Mouse (Mus musculus) stomach, embryonic 14.5 days (tissue): ENCODE data around the gene Hist1h3a. TPM values are rescaled to one million over a fixed set of nuclear protein-coding genes. Genes with fewer than 3 reads are reported as not detected.
A peak's percentile ranks its signal among the peaks of the same experiment; 100 is the strongest.
"Not testable (repeated sequence)": the region's sequence is repeated elsewhere in the genome, so short reads cannot be mapped to it uniquely, and the experiment has no call there.

Experiments used
- ATAC-seq: fragments of 200-750 bp; cut with Nextera tagmentation; 2 replicates; pipeline ENCODE4 v1.8.0; 2017; ENCODE audit warnings: low read depth, moderate TSS enrichment; ENCODE audit not compliant: insufficient number of reproducible peaks, insufficient read depth, low FRiP score
- H3K27ac ChIP-seq: fragments of 300-500 bp; sonication (generic); 2 replicates; pipeline ENCODE4 v1.5.1; 2014; ENCODE audit warnings: mild to moderate bottlenecking, low read length, moderate library complexity, mixed read lengths
- H3K27me3 ChIP-seq: fragments of 300-500 bp; sonication (generic); 2 replicates; pipeline ENCODE4 v1.6.1; 2014; ENCODE audit warnings: low read length, control low read depth, mixed read lengths; ENCODE audit not compliant: control insufficient read depth, insufficient read depth
- H3K36me3 ChIP-seq: fragments of 300-500 bp; sonication (generic); 2 replicates; pipeline ENCODE4 v1.6.1; 2014; ENCODE audit warnings: mild to moderate bottlenecking, control low read depth, low read length, moderate library complexity, mixed read lengths; ENCODE audit not compliant: control insufficient read depth, insufficient read depth
- H3K4me1 ChIP-seq: fragments of 300-500 bp; sonication (generic); 2 replicates; pipeline ENCODE4 v1.6.1; 2014; ENCODE audit warnings: low read length, control low read depth, mixed read lengths; ENCODE audit not compliant: control insufficient read depth, insufficient read depth
- H3K4me2 ChIP-seq: fragments of 300-500 bp; sonication (generic); replicated peaks from 2 replicates; pipeline ENCODE4 v1.6.1; 2014; ENCODE audit warnings: low read depth, low read length, control low read depth
- H3K4me3 ChIP-seq: fragments of 300-500 bp; sonication (generic); 2 replicates; pipeline ENCODE4 v1.5.1; 2014; ENCODE audit warnings: low read depth, low read length, control low read depth
- H3K9ac ChIP-seq: fragments of 300-500 bp; sonication (generic); replicated peaks from 2 replicates; pipeline ENCODE4 v1.6.1; 2014; ENCODE audit warnings: low read depth, mild to moderate bottlenecking, control low read depth, low read length, moderate library complexity, mixed read lengths
- H3K9me3 ChIP-seq: fragments of 300-500 bp; sonication (generic); 2 replicates; pipeline ENCODE4 v1.6.1; 2016; ENCODE audit warnings: low read depth, low read length, control low read depth; ENCODE audit not compliant: control insufficient read depth
- WGBS: fragments of 180-500 bp; shearing (Covaris S2); extraction: QIAGEN DNeasy Blood & Tissue Kit; methylation state at CpG from one replicate; pipeline ENCODE4 v1.1.7; 2014; 5-methylcytosine and 5-hydroxymethylcytosine counted together
- polyA plus RNA-seq: library from polyadenylated mRNA; unstranded; fragments of >200 nt; fragmentation: Nextera tagmentation; extraction: Ambion mirVana; gene quantifications from 2 replicates; pipeline ENCODE4 v1.2.1, GENCODE M21; 2014

Gene Hist1h3a
- polyA plus RNA-seq, 1 experiment from 2014 or later = 6.5 TPM

DNA sequence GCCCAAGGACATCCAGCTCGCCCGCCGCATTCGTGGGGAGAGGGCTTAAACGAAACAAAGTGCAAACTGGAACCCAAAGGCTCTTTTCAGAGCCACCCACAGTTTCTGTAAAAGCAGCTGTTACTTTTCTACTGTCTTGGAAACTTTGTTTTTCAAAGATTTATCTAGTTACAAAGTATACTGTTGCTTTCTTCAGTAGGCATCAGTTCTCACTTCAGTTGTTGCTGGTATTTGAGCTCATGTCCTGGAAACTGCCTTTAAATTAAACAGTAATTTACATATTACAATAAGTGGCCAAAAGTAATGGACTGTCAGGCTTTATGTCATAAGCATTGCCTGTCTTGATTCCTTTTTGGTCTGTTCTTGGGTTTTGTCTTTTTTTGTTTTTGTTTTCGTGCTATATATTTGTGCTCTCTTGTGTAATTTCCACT, 9.4 kb downstream of the Hist1h3a start:
- Histone ChIP-seq H3K9me3 (no peaks in the 10 kb centered on the region), H3K27me3 (no peaks in the 10 kb centered on the region), H3K4me2 (peak overlapping the region; percentile 40), H3K4me3 (peak overlapping the region; percentile 37), H3K36me3 (no peaks in the 10 kb centered on the region), H3K4me1 (peaks cover 18% of the 10 kb centered on the region), H3K27ac (peak overlapping the region; percentile 79; the same call in 1 of the 2 replicates), H3K9ac (peak overlapping the region; percentile 34)
- ATAC-seq = no peak
- WGBS = 2% methylated on average over 6 of the region's 6 CpGs

GRCm38 (mm10) chr13:23752067-23752741, 10.0 kb downstream of the Hist1h3a start, which contains the start of gene Hist1h3b:
Gene Hist1h3b (plus strand): TSS chr13:23752267.
- not testable (repeated sequence) for H3K9me3 ChIP-seq, H3K36me3 ChIP-seq, H3K27me3 ChIP-seq
- Histone ChIP-seq H3K9ac (peak within 1 kb of the TSS; percentile 45), H3K4me2 (peak within 1 kb of the TSS; percentile 53), H3K4me3 (peak within 1 kb of the TSS; percentile 37), H3K4me1 (peaks cover 18% of the 10 kb centered on the region), H3K27ac (peak within 1 kb of the TSS; percentile 96)
- peak; percentile 89 for ATAC-seq
- under 1% methylated on average over 18 of the region's 47 CpGs for WGBS

DNA sequence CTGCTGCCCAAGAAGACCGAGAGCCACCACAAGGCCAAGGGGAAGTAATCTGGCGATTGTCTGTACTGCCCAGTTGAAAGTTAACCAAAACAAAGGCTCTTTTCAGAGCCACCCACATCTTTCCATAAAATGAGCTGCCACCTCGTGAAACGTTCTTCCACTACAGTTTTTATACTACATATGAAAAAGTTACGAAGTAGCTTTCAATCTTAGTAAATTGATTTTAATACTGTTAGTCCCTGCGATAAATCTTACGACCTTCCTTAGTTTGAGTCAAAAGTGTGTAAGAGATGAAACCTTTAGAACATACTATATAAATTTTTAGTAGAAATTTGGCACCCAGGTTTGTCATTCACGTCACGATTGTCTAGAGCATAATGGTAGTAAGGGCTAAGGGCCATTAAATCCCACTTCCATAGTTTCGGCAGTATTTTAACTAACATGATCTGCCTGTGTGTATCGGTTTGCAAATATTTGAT, 10.7 kb downstream of the Hist1h3a start:
- H3K4me1 ChIP-seq = peaks cover 18% of the 10 kb centered on the region
- H3K36me3 ChIP-seq = no peaks in the 10 kb centered on the region
- no peaks in the 10 kb centered on the region for H3K9me3 ChIP-seq
- H3K4me3 ChIP-seq = peak overlapping the region; percentile 37
- no peaks in the 10 kb centered on the region for H3K27me3 ChIP-seq
- 2% methylated on average over 11 of the region's 11 CpGs for WGBS
- peak overlapping the region; percentile 53 for H3K4me2 ChIP-seq
- H3K27ac ChIP-seq = peak overlapping the region; percentile 96
- H3K9ac ChIP-seq = peak overlapping the region; percentile 45
- ATAC-seq = no peak

DNA sequence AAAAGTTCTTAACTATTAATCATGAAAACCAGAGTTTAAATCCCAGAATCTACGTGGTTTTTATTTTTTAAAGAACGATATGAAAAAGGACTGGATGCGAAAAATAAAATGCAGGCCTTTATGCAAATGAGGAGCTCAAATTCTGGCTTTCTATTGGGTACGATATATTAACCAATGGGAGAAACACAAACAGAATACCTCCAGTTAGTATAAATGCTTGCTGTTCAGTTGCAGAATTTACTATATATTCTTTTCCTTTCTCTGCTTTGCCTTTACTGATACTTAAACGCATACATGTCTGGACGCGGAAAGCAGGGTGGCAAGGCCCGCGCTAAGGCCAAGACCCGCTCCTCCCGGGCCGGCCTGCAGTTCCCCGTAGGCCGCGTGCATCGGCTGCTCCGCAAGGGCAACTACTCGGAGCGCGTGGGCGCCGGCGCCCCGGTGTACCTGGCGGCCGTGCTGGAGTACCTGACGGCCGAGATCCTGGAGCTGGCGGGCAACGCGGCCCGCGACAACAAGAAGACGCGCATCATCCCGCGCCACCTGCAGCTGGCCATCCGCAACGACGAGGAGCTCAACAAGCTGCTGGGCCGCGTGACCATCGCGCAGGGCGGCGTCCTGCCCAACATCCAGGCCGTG, 11.2 kb downstream of the Hist1h3a start, which contains the start of gene Hist1h2ab:
Hist1h2ab (plus strand) TSS at position 288 of the 639 bp plus-strand sequence.
- H3K4me1 ChIP-seq = peaks cover 18% of the 10 kb centered on the region
- peak within 1 kb of the TSS; percentile 53 for H3K4me2 ChIP-seq
- peak within 1 kb of the TSS; percentile 45 for H3K9ac ChIP-seq
- ATAC-seq = peak; percentile 47
- not testable (repeated sequence) for H3K36me3 ChIP-seq, H3K9me3 ChIP-seq, H3K27me3 ChIP-seq
- under 1% methylated on average over 27 of the region's 47 CpGs for WGBS
- H3K4me3 ChIP-seq = peak within 1 kb of the TSS; percentile 37
- peak within 1 kb of the TSS; percentile 96 for H3K27ac ChIP-seq

DNA sequence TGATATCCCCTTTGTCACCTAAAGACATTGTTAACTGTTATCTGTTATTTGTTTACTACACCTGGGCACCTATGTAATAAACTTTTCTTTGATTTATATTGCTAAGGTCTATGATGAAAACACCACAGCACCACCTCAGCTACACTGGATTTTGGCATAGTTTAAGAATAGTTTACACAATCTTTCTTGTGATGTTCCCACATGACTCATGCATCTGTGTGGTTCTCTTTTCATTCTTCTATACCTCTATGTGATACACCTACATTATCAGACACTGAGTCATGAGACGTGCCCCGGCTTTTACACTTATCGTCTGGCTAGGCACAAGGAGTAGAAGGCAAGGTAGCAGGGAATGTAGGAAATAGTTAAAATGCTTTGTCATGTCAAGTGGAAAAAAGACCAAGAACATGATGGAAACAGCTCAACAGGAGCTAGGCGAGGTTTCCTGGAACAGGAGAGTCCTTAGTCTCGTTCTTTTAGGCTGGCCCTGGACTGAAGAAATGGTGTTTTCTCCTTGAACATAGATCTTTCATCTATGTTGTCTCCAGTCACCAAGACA, 12.5 kb downstream of the Hist1h3a start:
- H3K36me3 ChIP-seq = no peaks in the 10 kb centered on the region
- H3K9me3 ChIP-seq = no peaks in the 10 kb centered on the region
- H3K9ac ChIP-seq = no peak overlapping the region
- H3K4me2 ChIP-seq = no peak overlapping the region
- peaks cover 18% of the 10 kb centered on the region for H3K4me1 ChIP-seq
- H3K4me3 ChIP-seq = no peak overlapping the region
- WGBS = 93% methylated on average over 5 of the region's 5 CpGs
- H3K27me3 ChIP-seq = no peaks in the 10 kb centered on the region
- ATAC-seq = no peak
- H3K27ac ChIP-seq = peak overlapping the region; percentile 83; the same call in 1 of the 2 replicates

GRCm38 (mm10) chr13:23747892-23748288, 14.3 kb downstream of the Hist1h3a start:
- Histone ChIP-seq H3K36me3 (no peaks in the 10 kb centered on the region), H3K27me3 (no peaks in the 10 kb centered on the region), H3K4me1 (peaks cover 11% of the 10 kb centered on the region), H3K9ac (peak overlapping the region; percentile 45), H3K4me3 (peak overlapping the region; percentile 35), H3K4me2 (peak overlapping the region; percentile 57), H3K27ac (peak overlapping the region; percentile 99), H3K9me3 (no peaks in the 10 kb centered on the region)
- 5% methylated on average over 4 of the region's 4 CpGs for WGBS
- no peak for ATAC-seq

GRCm38 (mm10) chr13:23747081-23747891, 14.9 kb downstream of the Hist1h3a start:
- Histone ChIP-seq H3K4me1 (peaks cover 10% of the 10 kb centered on the region), H3K36me3 (no peaks in the 10 kb centered on the region), H3K9me3 (no peaks in the 10 kb centered on the region), H3K4me2 (peak overlapping the region; percentile 57), H3K9ac (peak overlapping the region; percentile 45), H3K27me3 (no peaks in the 10 kb centered on the region), H3K27ac (peak overlapping the region; percentile 99), H3K4me3 (peak overlapping the region; percentile 35)
- ATAC-seq = no peak
- 3% methylated on average over 10 of the region's 13 CpGs for WGBS
